Mouse (Mus musculus): Measurements from ENCODE around the gene Zfp61. TPM values are rescaled to one million over a fixed set of nuclear protein-coding genes. Genes with fewer than 3 reads are reported as not detected.

The Zfp61 gene
- polyA plus RNA-seq, 1 experiment from 2014 or later = 46.3 TPM

GRCm38 (mm10) chr7:24271191-24271590 is 29.8 kb downstream of the Zfp61 start:
- H3K4me1 ChIP-seq (ENCODE audit: control insufficient read depth, insufficient read depth, low read length) = peaks cover 9% of the 10 kb centered on the region
- 99% methylated on average over 6 of the region's 6 CpGs for WGBS
- H3K9me3 ChIP-seq (replicated peaks; ENCODE audit: control insufficient read depth, low read length, poor library complexity, severe bottlenecking) = no peaks in the 10 kb centered on the region
- peaks cover 13% of the 10 kb centered on the region for H3K36me3 ChIP-seq (ENCODE audit: control insufficient read depth, insufficient read depth, low read length)
- H3K4me2 ChIP-seq (ENCODE audit: low read length) = no peak overlapping the region
- H3K4me3 ChIP-seq (ENCODE audit: low read depth, low read length) = no peak overlapping the region
- no peak overlapping the region for H3K9ac ChIP-seq (ENCODE audit: low read depth, low read length)
- no peak for ATAC-seq
- no peaks in the 10 kb centered on the region for H3K27me3 ChIP-seq (ENCODE audit: control insufficient read depth, insufficient read depth, low read depth, low read length)
- no peak overlapping the region for H3K27ac ChIP-seq (ENCODE audit: low read length)

GRCm38 (mm10) chr7:24270288-24270672 is 30.8 kb downstream of the Zfp61 start, which contains the start of gene Zfp93:
Gene Zfp93 (plus strand): TSS chr7:24270420.
- H3K4me1 ChIP-seq (ENCODE audit: control insufficient read depth, insufficient read depth, low read length) = peaks cover 9% of the 10 kb centered on the region
- peak within 1 kb of the TSS; percentile 71 for H3K27ac ChIP-seq (ENCODE audit: low read length)
- 0% methylated on average over 12 of the region's 12 CpGs for WGBS
- peaks cover 11% of the 10 kb centered on the region for H3K36me3 ChIP-seq (ENCODE audit: control insufficient read depth, insufficient read depth, low read length)
- peak within 1 kb of the TSS; percentile 73 for H3K9ac ChIP-seq (ENCODE audit: low read depth, low read length)
- H3K9me3 ChIP-seq (replicated peaks; ENCODE audit: control insufficient read depth, low read length, poor library complexity, severe bottlenecking) = no peaks in the 10 kb centered on the region
- peak within 1 kb of the TSS; percentile 51 for H3K4me3 ChIP-seq (ENCODE audit: low read depth, low read length)
- no peaks in the 10 kb centered on the region for H3K27me3 ChIP-seq (ENCODE audit: control insufficient read depth, insufficient read depth, low read depth, low read length)
- peak within 1 kb of the TSS; percentile 61 for H3K4me2 ChIP-seq (ENCODE audit: low read length)
- ATAC-seq = peak; percentile 92

GRCm38 (mm10) chr7:24269667-24270287 is 31.3 kb downstream of the Zfp61 start:
- no peaks in the 10 kb centered on the region for H3K27me3 ChIP-seq (ENCODE audit: control insufficient read depth, insufficient read depth, low read depth, low read length)
- peak overlapping the region; percentile 51 for H3K4me3 ChIP-seq (ENCODE audit: low read depth, low read length)
- H3K9ac ChIP-seq (ENCODE audit: low read depth, low read length) = peak overlapping the region; percentile 73
- H3K4me1 ChIP-seq (ENCODE audit: control insufficient read depth, insufficient read depth, low read length) = peaks cover 9% of the 10 kb centered on the region
- H3K9me3 ChIP-seq (replicated peaks; ENCODE audit: control insufficient read depth, low read length, poor library complexity, severe bottlenecking) = no peaks in the 10 kb centered on the region
- ATAC-seq = peak; percentile 75
- peaks cover 6% of the 10 kb centered on the region for H3K36me3 ChIP-seq (ENCODE audit: control insufficient read depth, insufficient read depth, low read length)
- 38% methylated on average over 7 of the region's 7 CpGs for WGBS
- H3K4me2 ChIP-seq (ENCODE audit: low read length) = peak overlapping the region; percentile 61
- H3K27ac ChIP-seq (ENCODE audit: low read length) = no peak overlapping the region

GRCm38 (mm10) chr7:24269256-24269655 is 31.8 kb downstream of the Zfp61 start:
- Histone ChIP-seq H3K36me3 (ENCODE audit: control insufficient read depth, insufficient read depth, low read length) (peaks cover under 1% of the 10 kb centered on the region; the same call in 1 of the 2 replicates), H3K9me3 (replicated peaks; ENCODE audit: control insufficient read depth, low read length, poor library complexity, severe bottlenecking) (no peaks in the 10 kb centered on the region), H3K4me3 (ENCODE audit: low read depth, low read length) (no peak overlapping the region), H3K4me2 (ENCODE audit: low read length) (peak overlapping the region; percentile 61), H3K27ac (ENCODE audit: low read length) (no peak overlapping the region), H3K4me1 (ENCODE audit: control insufficient read depth, insufficient read depth, low read length) (peaks cover 9% of the 10 kb centered on the region), H3K27me3 (ENCODE audit: control insufficient read depth, insufficient read depth, low read depth, low read length) (no peaks in the 10 kb centered on the region), H3K9ac (ENCODE audit: low read depth, low read length) (no peak overlapping the region)
- 79% methylated on average over 3 of the region's 3 CpGs for WGBS
- peak; percentile 9; the same call in 1 of the 2 replicates for ATAC-seq

GRCm38 (mm10) chr7:24268176-24269155 is 32.6 kb downstream of the Zfp61 start:
- WGBS = 63% methylated on average over 24 of the region's 24 CpGs

GRCm38 (mm10) chr7:24260000-24260312 is 41.1 kb downstream of the Zfp61 start:
- ATAC-seq = no peak
- WGBS = 88% methylated on average over 4 of the region's 4 CpGs
- H3K36me3 ChIP-seq (ENCODE audit: control insufficient read depth, insufficient read depth, low read length) = peaks cover 17% of the 10 kb centered on the region

More at GRCm38 (mm10) chr7:24268176-24269155, 32.6 kb downstream of the Zfp61 start:
- H3K27ac ChIP-seq (ENCODE audit: low read length) = no peak overlapping the region
- no peak for ATAC-seq
- peaks cover 9% of the 10 kb centered on the region for H3K4me1 ChIP-seq (ENCODE audit: control insufficient read depth, insufficient read depth, low read length)
- no peak overlapping the region for H3K4me3 ChIP-seq (ENCODE audit: low read depth, low read length)
- no peak overlapping the region for H3K9ac ChIP-seq (ENCODE audit: low read depth, low read length)
- no peaks in the 10 kb centered on the region for H3K9me3 ChIP-seq (replicated peaks; ENCODE audit: control insufficient read depth, low read length, poor library complexity, severe bottlenecking)
- H3K4me2 ChIP-seq (ENCODE audit: low read length) = no peak overlapping the region
- H3K27me3 ChIP-seq (ENCODE audit: control insufficient read depth, insufficient read depth, low read depth, low read length) = no peaks in the 10 kb centered on the region
- H3K36me3 ChIP-seq (ENCODE audit: control insufficient read depth, insufficient read depth, low read length) = no peaks in the 10 kb centered on the region

GRCm38 (mm10) chr7:24259306-24259999 is 41.6 kb downstream of the Zfp61 start:
- H3K4me1 ChIP-seq (ENCODE audit: control insufficient read depth, insufficient read depth, low read length) = peaks cover 11% of the 10 kb centered on the region
- WGBS = 96% methylated on average over 13 of the region's 13 CpGs
- H3K36me3 ChIP-seq (ENCODE audit: control insufficient read depth, insufficient read depth, low read length) = peaks cover 17% of the 10 kb centered on the region
- H3K4me2 ChIP-seq (ENCODE audit: low read length) = no peak overlapping the region
- H3K27ac ChIP-seq (ENCODE audit: low read length) = no peak overlapping the region
- no peak for ATAC-seq
- no peak overlapping the region for H3K9ac ChIP-seq (ENCODE audit: low read depth, low read length)
- no peak overlapping the region for H3K4me3 ChIP-seq (ENCODE audit: low read depth, low read length)
- no peaks in the 10 kb centered on the region for H3K27me3 ChIP-seq (ENCODE audit: control insufficient read depth, insufficient read depth, low read depth, low read length)
- H3K9me3 ChIP-seq (replicated peaks; ENCODE audit: control insufficient read depth, low read length, poor library complexity, severe bottlenecking) = no peaks in the 10 kb centered on the region

More at GRCm38 (mm10) chr7:24260000-24260312, 41.1 kb downstream of the Zfp61 start:
- H3K4me2 ChIP-seq (ENCODE audit: low read length) = no peak overlapping the region
- no peaks in the 10 kb centered on the region for H3K9me3 ChIP-seq (replicated peaks; ENCODE audit: control insufficient read depth, low read length, poor library complexity, severe bottlenecking)
- peaks cover 10% of the 10 kb centered on the region for H3K4me1 ChIP-seq (ENCODE audit: control insufficient read depth, insufficient read depth, low read length)
- H3K27me3 ChIP-seq (ENCODE audit: control insufficient read depth, insufficient read depth, low read depth, low read length) = no peaks in the 10 kb centered on the region
- H3K27ac ChIP-seq (ENCODE audit: low read length) = no peak overlapping the region
- no peak overlapping the region for H3K9ac ChIP-seq (ENCODE audit: low read depth, low read length)
- H3K4me3 ChIP-seq (ENCODE audit: low read depth, low read length) = no peak overlapping the region

GRCm38 (mm10) chr7:24254633-24255474 is 46.2 kb downstream of the Zfp61 start, which contains the start of gene Zfp108:
Gene Zfp108 (plus strand): TSS chr7:24254794.
- Histone ChIP-seq H3K4me3 (ENCODE audit: low read depth, low read length) (peak within 1 kb of the TSS; percentile 47), H3K27ac (ENCODE audit: low read length) (peak within 1 kb of the TSS; percentile 59), H3K4me1 (ENCODE audit: control insufficient read depth, insufficient read depth, low read length) (peaks cover 15% of the 10 kb centered on the region), H3K9me3 (replicated peaks; ENCODE audit: control insufficient read depth, low read length, poor library complexity, severe bottlenecking) (no peaks in the 10 kb centered on the region), H3K36me3 (ENCODE audit: control insufficient read depth, insufficient read depth, low read length) (peaks cover 3% of the 10 kb centered on the region), H3K4me2 (ENCODE audit: low read length) (peak within 1 kb of the TSS; percentile 75), H3K9ac (ENCODE audit: low read depth, low read length) (peak within 1 kb of the TSS; percentile 72), H3K27me3 (ENCODE audit: control insufficient read depth, insufficient read depth, low read depth, low read length) (no peaks in the 10 kb centered on the region)
- ATAC-seq = peak; percentile 92
- WGBS = 20% methylated on average over 21 of the region's 21 CpGs

Data from midbrain, embryonic 16.5 days (tissue).